Mouse (Mus musculus) hindbrain, embryonic 10.5 days (tissue): ENCODE measurements around the gene C1qa. TPM values are rescaled to one million over a fixed set of nuclear protein-coding genes. Genes with fewer than 3 reads are reported as not detected.

ENCODE experiments used
- DNase-seq: peaks from one replicate; pipeline ENCODE4 v3.0.0-alpha.2; 2017; ENCODE audit warnings: low spot score
- H3K27ac ChIP-seq: fragments of 300-500 bp; sonication (generic); 2 replicates; pipeline ENCODE4 v1.5.1; 2016; ENCODE audit warnings: mild to moderate bottlenecking, moderate library complexity
- H3K27me3 ChIP-seq: fragments of 300-500 bp; sonication (generic); 2 replicates; pipeline ENCODE4 v1.6.1; 2016; ENCODE audit warnings: mild to moderate bottlenecking; ENCODE audit not compliant: poor library complexity, insufficient read depth, severe bottlenecking
- H3K36me3 ChIP-seq: fragments of 300-500 bp; sonication (generic); 2 replicates; pipeline ENCODE4 v1.6.1; 2016; ENCODE audit warnings: mild to moderate bottlenecking, moderate library complexity
- H3K4me1 ChIP-seq: fragments of 300-500 bp; sonication (generic); replicated peaks from 2 replicates; pipeline ENCODE4 v1.6.1; 2016; ENCODE audit warnings: mild to moderate bottlenecking
- H3K4me3 ChIP-seq: fragments of 300-500 bp; sonication (generic); 2 replicates; pipeline ENCODE4 v1.5.1; 2016; ENCODE audit warnings: mild to moderate bottlenecking, moderate library complexity
- H3K9me3 ChIP-seq: fragments of 300-500 bp; sonication (generic); 2 replicates; pipeline ENCODE4 v1.6.1; 2016; ENCODE audit warnings: mild to moderate bottlenecking, moderate library complexity
- WGBS: fragments of 180-500 bp; shearing (Covaris S2); methylation state at CpG from one replicate; pipeline ENCODE4 v1.1.7; 2016; 5-methylcytosine and 5-hydroxymethylcytosine counted together
- polyA plus RNA-seq: library from polyadenylated mRNA; unstranded; fragments of >200 nt; fragmentation: Nextera tagmentation; extraction: Ambion mirVana; gene quantifications from 2 replicates; pipeline ENCODE4 v1.2.1, GENCODE M21; 2016

The C1qa gene
- polyA plus RNA-seq, result 4.8 and 10.8 TPM in 2 replicates

DNA sequence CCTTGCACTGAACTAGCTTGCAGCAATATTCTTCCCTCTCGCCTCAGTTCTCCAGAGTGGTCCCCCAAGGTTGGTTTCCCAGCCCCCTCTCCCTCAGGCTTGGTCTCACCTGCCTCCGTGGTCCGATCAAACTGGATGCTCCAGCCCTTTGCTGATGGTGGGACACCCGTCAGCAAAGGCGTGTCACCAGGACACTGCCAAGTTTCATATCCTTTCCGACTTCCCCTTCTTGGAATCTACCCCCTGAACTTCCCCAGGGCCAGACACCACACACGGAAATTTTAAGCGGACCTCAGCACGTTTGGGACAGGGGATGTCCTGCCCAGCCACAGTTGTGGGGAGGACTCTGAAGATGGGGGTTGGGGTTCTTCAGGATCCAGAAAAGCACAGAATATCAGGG lies at the start of gene C1qa:
C1qa (minus strand) TSS at position 167 of the 400 bp plus-strand sequence.
- Histone ChIP-seq H3K27me3 (peaks cover 64% of the 10 kb centered on the region), H3K9me3 (no peaks in the 10 kb centered on the region), H3K4me1 (peaks cover 17% of the 10 kb centered on the region), H3K27ac (no peak within 1 kb of the TSS), H3K36me3 (no peaks in the 10 kb centered on the region), H3K4me3 (no peak within 1 kb of the TSS)
- DNase-seq, result no peak
- WGBS, result 81% methylated on average over 9 of the region's 9 CpGs

- Histone ChIP-seq H3K27ac (peak overlapping the region; percentile 67), H3K9me3 (no peaks in the 10 kb centered on the region), H3K36me3 (no peaks in the 10 kb centered on the region), H3K4me1 (peaks cover 68% of the 10 kb centered on the region), H3K4me3 (no peak overlapping the region), H3K27me3 (peaks cover 94% of the 10 kb centered on the region)
- DNase-seq, result peak; percentile 64
- 62% methylated on average over 17 of the region's 17 CpGs for WGBS
Observed at GRCm38 (mm10) chr4:136945397-136945796, 46.8 kb upstream of the C1qa start.

DNA sequence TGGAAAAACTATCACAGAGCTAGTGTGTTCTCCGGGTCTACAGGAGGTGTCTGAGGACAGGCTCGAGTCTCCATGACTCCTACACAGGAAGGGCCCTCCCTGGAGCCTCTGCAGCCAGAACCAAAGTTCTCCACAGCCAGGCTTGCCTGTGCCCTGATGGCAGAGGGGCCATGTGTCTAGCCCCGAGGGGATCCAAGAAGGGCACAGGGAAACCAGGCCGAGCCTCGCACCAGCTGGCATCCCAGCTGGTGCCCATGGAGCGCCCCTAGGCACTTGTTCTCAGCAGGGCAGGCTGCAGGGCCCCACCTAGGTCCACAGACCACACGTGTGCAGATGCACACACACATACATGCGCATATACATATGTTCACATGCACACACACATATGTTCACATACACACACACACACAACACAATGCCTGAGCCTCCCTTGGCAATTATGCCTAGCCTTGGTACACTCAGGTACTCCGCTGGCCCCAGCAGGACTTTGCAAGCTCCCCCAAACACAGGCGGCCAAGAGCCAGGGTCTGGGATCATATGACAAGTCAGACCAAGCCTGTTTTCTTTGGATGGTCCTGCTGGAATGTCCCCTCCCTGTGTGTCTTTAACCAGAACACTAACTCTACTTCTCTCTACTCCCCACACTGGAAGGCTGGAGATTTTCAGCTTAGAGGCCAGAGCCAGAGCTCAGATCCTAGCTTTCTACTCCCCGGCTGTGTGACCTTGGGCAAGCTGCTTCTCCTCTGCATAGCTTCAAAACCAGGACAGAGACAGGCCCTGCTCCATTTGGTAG lies 46.2 kb upstream of the C1qa start:
- WGBS, result 75% methylated on average over 11 of the region's 11 CpGs
- Histone ChIP-seq H3K36me3 (no peaks in the 10 kb centered on the region), H3K9me3 (no peaks in the 10 kb centered on the region), H3K27ac (peak overlapping the region; percentile 67), H3K27me3 (peaks cover 94% of the 10 kb centered on the region), H3K4me1 (peaks cover 61% of the 10 kb centered on the region), H3K4me3 (no peak overlapping the region)
- DNase-seq, result no peak

- peak overlapping the region; percentile 35; the same call in 1 of the 2 replicates for H3K27ac ChIP-seq
- 30% methylated on average over 13 of the region's 13 CpGs for WGBS
- no peaks in the 10 kb centered on the region for H3K36me3 ChIP-seq
- peaks cover 50% of the 10 kb centered on the region for H3K4me1 ChIP-seq
- no peaks in the 10 kb centered on the region for H3K9me3 ChIP-seq
- H3K27me3 ChIP-seq, result peaks cover 91% of the 10 kb centered on the region
- no peak overlapping the region for H3K4me3 ChIP-seq
- DNase-seq, result no peak
Observed at GRCm38 (mm10) chr4:136943175-136943574, 44.6 kb upstream of the C1qa start.

DNA sequence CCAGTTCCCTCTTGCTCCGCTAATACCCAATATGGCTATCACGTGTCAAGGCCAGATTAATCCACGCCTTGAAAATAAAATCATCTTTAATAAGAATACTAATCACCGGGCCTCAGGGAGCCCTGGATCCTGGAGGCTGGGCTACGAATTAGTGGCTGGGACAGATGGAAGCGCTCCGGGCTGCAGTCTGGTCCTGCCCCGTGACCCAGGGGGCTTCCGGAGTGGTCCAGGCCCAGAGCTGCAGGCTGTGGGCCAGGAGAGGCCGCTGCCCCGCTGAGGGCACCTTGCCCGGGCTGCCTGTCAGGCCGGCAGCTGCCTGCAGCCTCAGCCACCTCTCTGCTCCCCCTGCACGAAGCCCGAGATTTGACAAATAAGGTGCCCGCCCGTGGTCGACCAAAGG lies 44.2 kb upstream of the C1qa start:
- H3K27ac ChIP-seq, result peak overlapping the region; percentile 46
- 27% methylated on average over 18 of the region's 18 CpGs for WGBS
- peaks cover 50% of the 10 kb centered on the region for H3K4me1 ChIP-seq
- no peaks in the 10 kb centered on the region for H3K36me3 ChIP-seq
- DNase-seq, result no peak
- no peaks in the 10 kb centered on the region for H3K9me3 ChIP-seq
- H3K4me3 ChIP-seq, result no peak overlapping the region
- H3K27me3 ChIP-seq, result peaks cover 91% of the 10 kb centered on the region

GRCm38 (mm10) chr4:136937935-136938334 lies 39.3 kb upstream of the C1qa start:
- DNase-seq, result no peak
- Histone ChIP-seq H3K4me1 (peaks cover 39% of the 10 kb centered on the region), H3K27me3 (peaks cover 87% of the 10 kb centered on the region), H3K36me3 (no peaks in the 10 kb centered on the region), H3K9me3 (no peaks in the 10 kb centered on the region), H3K27ac (no peak overlapping the region), H3K4me3 (no peak overlapping the region)
- WGBS, result 82% methylated on average over 5 of the region's 5 CpGs

DNA sequence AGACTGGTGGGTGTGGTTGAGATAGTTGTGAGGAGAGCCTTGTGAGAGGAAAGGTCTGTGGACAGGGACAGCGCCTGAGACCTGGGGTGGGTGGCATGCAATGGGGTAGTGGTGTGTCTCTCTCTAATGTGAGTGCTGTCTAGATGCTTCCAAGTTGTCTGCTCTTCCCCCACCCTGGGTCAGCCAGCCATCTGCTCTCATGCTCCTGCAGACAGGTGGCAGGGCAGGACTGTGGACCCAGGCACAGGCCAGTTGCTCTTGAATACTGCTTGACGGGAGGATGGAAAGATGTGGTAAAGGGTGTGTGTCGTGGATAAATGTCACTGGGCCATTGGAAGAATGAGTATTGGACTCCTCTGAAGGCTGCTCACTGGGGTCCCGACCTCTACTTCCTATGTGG lies 38.7 kb upstream of the C1qa start:
- no peak for DNase-seq
- no peaks in the 10 kb centered on the region for H3K36me3 ChIP-seq
- peaks cover 82% of the 10 kb centered on the region for H3K27me3 ChIP-seq
- no peaks in the 10 kb centered on the region for H3K9me3 ChIP-seq
- WGBS, result 76% methylated on average over 4 of the region's 4 CpGs
- no peak overlapping the region for H3K4me3 ChIP-seq
- no peak overlapping the region for H3K27ac ChIP-seq
- peaks cover 33% of the 10 kb centered on the region for H3K4me1 ChIP-seq

- H3K4me3 ChIP-seq, result no peak overlapping the region
- WGBS, result 43% methylated on average over 18 of the region's 18 CpGs
- peaks cover 77% of the 10 kb centered on the region for H3K27me3 ChIP-seq
- H3K27ac ChIP-seq, result peak overlapping the region; percentile 64; the same call in 1 of the 2 replicates
- no peaks in the 10 kb centered on the region for H3K9me3 ChIP-seq
- no peak for DNase-seq
- H3K36me3 ChIP-seq, result no peaks in the 10 kb centered on the region
- H3K4me1 ChIP-seq, result peaks cover 36% of the 10 kb centered on the region
Observed at GRCm38 (mm10) chr4:136934746-136935613, 36.4 kb upstream of the C1qa start.

GRCm38 (mm10) chr4:136930474-136930873 lies 31.9 kb upstream of the C1qa start:
- H3K27ac ChIP-seq, result no peak overlapping the region
- H3K36me3 ChIP-seq, result no peaks in the 10 kb centered on the region
- H3K4me3 ChIP-seq, result no peak overlapping the region
- H3K4me1 ChIP-seq, result peaks cover 32% of the 10 kb centered on the region
- no peak for DNase-seq
- H3K27me3 ChIP-seq, result peaks cover 74% of the 10 kb centered on the region
- WGBS, result 92% methylated on average over 8 of the region's 8 CpGs
- H3K9me3 ChIP-seq, result no peaks in the 10 kb centered on the region

GRCm38 (mm10) chr4:136928928-136929327 lies 30.3 kb upstream of the C1qa start:
- H3K9me3 ChIP-seq, result no peaks in the 10 kb centered on the region
- no peaks in the 10 kb centered on the region for H3K36me3 ChIP-seq
- peak overlapping the region; percentile 19; the same call in 1 of the 2 replicates for H3K27ac ChIP-seq
- WGBS, result 5% methylated on average over 5 of the region's 5 CpGs
- DNase-seq, result peak; percentile 44
- H3K4me3 ChIP-seq, result no peak overlapping the region
- H3K4me1 ChIP-seq, result peaks cover 17% of the 10 kb centered on the region
- peaks cover 73% of the 10 kb centered on the region for H3K27me3 ChIP-seq

DNA sequence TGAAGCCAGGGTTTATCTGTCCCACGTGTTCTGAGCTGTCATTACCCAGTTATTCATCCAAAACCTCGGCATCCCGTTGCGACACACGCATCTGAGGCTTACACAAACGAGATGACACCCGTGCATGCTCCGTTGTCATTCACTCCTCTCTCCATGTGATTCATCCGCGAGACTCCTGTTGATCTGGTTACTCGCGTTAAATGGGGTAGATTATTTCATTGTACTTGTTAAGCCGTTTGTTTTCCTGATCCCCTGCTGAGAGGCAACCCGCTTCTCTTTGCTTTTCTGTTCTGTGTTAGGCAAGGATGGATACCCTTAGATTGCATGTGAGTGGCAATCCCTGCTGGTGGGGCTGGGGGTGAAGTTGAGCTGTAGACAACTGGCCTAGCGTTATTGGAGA lies 27.2 kb upstream of the C1qa start:
- DNase-seq, result no peak
- Histone ChIP-seq H3K27ac (no peak overlapping the region), H3K4me1 (peaks cover 13% of the 10 kb centered on the region), H3K9me3 (no peaks in the 10 kb centered on the region), H3K4me3 (no peak overlapping the region), H3K27me3 (peaks cover 58% of the 10 kb centered on the region), H3K36me3 (no peaks in the 10 kb centered on the region)
- 10% methylated on average over 15 of the region's 15 CpGs for WGBS

GRCm38 (mm10) chr4:136924529-136924928 lies 25.9 kb upstream of the C1qa start:
- H3K4me1 ChIP-seq, result peaks cover 12% of the 10 kb centered on the region

DNA sequence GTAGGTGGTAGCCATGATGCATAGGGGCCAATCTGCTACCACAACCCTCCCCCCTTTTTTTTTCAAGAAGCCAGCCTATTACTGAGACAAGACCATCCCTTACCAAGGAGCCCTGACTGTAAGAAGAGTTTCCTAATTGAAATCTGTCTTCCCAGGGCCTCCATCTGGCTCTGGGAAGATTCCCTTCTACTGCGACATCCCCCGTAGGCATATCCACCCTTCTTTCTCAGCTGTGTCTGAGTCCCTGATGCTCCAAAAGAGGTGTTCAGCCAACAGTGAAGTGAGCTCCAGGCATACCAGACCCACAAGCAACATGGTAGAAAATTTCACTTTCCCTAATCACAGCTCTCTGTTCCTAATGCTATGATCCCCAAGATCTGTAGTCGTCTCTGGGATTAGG lies 20.9 kb upstream of the C1qa start:
- no peaks in the 10 kb centered on the region for H3K9me3 ChIP-seq
- 86% methylated on average over 3 of the region's 3 CpGs for WGBS
- no peak overlapping the region for H3K27ac ChIP-seq
- no peak for DNase-seq
- H3K36me3 ChIP-seq, result no peaks in the 10 kb centered on the region
- H3K4me1 ChIP-seq, result peaks cover 16% of the 10 kb centered on the region
- H3K27me3 ChIP-seq, result peaks cover 14% of the 10 kb centered on the region
- no peak overlapping the region for H3K4me3 ChIP-seq

More at GRCm38 (mm10) chr4:136924529-136924928, 25.9 kb upstream of the C1qa start:
- no peaks in the 10 kb centered on the region for H3K36me3 ChIP-seq
- peaks cover 51% of the 10 kb centered on the region for H3K27me3 ChIP-seq
- no peak overlapping the region for H3K4me3 ChIP-seq
- WGBS, result 4% methylated on average over 6 of the region's 6 CpGs
- H3K27ac ChIP-seq, result no peak overlapping the region
- peak; percentile 82 for DNase-seq
- no peaks in the 10 kb centered on the region for H3K9me3 ChIP-seq
